Mouse (Mus musculus) c-Kit-negative CD71-positive TER-119-positive erythroid progenitor cells, embryonic 14.5 days (primary cell): ENCODE results near the gene Gm20696.

Experiments used
- DNase-seq: peaks from one replicate; pipeline ENCODE4 v3.0.0-alpha.2; 2013; ENCODE audit warnings: low read depth, low spot score

The Gm20696 gene

DNA sequence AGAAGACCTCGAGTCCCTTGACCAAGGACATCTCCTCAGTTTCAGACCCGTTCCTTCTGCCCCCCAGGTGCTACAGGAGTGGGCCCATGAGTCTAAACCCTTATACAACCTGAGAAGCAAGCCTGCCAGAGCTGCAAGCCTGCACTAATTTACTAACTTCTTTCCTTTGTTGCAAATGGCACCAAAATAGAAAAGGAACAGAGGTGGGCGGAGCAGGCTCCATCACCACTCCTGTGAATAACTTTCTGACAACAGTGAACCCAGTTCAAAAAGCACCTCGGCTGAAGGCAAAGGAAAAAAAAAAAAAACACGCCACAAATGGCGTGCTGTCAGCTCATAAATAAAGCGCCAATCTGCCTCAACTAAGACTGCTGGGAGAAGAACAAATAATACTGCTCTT lies 225.5 kb downstream of the Gm20696 start:
- no peak for DNase-seq

DNA sequence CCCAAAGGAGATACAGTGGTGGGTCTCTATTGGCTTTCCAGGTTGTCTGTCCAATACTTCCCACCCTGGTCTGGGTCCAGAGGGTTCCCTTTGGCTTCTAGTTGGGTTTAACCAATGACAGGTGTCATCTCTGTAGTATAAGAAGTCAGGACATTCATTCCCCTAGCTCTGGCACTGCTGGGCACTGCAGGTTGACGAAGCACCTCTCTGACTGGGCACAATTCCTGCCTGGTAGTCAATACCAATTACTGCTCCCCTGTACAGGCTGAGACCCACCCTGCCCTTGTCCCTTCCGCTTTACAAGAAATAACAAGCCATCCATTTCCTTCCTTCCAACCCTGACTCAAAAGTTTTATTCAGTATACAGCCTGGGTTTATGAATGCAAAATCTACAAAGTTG lies 226.0 kb downstream of the Gm20696 start:
- no peak for DNase-seq

DNA sequence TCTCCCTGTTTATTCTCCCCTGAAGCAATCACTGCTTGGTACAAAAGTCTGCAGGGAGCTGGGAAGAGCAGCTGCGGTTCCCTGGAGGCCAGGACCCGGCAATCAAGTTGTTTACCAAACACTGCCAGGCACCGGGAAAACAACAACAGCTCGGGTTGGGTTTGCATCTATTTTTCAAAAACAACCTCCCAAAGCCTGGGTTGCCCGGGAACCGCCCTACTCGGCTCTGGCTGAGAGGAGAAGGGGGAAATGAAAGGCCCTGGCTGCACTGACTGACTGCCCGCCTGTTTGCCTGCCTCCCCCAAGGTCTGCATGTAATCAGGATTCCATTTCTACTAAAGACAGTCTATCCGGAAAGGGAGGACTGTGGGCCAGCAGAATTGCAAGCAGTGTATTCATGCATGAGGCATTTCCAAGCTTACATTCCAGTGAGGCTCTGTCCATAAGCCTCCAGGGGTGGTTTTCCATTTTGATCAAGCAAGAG lies 226.7 kb downstream of the Gm20696 start:
- DNase-seq = no peak

DNA sequence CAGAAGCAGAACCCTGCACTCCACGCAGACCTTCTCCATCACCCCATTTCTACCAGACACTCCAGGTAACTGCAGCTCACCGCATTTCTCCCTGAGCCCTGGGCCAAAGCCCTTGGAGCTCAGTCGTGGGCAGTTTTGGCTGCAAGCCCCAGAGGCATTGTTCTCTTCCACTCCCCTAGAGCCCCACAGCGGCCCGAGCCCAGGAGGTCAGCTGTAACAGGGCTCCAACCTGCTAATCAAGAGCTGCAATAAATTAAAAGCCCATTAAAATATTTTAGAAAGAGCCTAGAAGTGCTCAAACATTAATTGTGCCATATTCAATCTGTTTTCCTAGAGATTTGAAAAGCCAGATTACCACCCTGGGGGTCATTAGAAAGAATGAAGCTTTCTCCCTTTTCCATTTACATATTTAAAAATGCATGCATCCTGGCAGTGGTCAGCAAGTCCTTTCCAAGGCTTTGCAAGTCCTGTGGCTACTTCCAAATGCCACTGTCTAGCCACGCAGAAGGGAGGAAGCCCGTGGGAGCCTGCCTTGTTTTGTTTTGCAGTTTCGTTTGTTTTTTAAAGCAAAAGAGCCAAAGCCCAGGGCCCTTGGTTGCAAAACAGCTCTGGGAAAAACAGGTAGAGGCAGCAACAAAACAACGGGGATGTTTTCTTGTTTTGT lies 227.3 kb downstream of the Gm20696 start:
- no peak for DNase-seq

DNA sequence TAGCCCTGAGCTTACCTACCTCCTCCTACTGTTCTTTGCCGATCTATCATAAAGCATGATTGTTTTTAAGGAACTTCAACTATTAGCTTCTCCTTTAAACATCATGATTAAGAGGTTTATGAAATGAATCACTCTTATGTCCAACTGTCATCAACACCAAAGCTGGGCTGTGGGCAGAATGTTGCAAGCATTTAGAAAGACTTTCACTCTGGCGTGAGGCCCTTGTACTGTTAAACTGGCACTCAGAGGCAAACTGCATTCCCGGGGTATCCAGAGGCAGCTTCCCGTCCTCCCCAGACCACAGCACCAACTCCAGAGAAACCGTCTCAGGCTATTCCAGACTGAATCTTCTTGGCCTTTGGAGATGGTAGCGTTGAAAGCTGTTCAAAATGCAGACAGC lies 230.2 kb downstream of the Gm20696 start:
- no peak for DNase-seq

DNA sequence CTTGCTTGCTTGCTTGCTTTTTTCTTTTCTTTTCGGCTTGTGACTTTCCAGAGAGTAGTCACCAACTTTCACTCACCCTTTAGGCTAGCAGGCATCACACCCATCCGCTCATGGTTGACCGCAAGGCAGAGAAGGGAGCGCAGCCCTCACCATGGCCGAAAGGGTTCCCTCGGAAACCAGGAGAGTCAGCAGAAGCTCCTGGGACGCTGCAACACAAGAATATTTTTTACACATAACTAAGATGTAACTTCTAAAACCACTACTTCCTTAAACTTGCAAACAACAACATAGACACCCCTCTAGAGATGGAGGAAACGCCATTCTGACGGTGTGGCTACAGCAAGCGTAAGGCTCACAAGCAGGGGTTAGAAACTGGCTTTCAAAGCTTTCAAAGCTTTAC lies 231.5 kb downstream of the Gm20696 start:
- no peak for DNase-seq

DNA sequence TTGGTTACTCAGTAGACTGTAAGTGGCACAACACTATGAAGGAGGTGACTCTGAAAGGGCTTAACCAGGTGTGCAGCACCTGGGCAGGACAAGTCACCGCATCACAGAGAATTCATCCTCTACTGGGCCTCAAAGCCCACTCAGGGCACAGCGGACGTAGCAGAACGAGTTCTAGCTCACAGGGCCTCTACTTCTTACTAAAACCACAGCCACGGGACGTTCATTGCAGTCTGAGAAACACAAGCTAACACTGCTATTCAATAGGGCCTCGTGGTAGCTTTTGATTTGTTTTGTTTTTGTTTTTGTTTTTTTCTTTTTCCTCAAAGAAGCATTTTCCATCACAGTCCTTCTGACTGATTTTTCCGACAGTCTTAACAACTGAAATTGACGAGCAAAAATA lies 233.6 kb downstream of the Gm20696 start:
- no peak for DNase-seq

DNA sequence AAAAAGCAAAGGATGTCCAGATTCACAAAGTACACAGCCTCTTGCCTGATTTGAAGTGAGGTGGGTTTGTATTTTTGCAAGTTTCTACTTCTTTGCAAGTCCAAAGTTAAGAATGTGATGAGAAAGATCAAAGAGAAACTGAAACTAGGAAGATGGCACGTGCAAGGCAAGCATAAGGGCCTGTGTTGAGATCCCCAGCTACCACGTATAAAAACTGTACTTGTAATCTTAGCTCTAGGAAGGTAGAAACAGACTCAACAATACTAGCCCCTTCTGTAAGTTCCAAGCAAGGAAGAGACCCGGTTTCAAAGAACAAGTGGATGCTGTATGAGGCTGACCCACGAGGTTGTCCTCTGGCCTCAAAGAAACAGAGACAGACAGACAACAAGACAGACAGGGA lies 234.7 kb downstream of the Gm20696 start:
- DNase-seq = no peak

DNA sequence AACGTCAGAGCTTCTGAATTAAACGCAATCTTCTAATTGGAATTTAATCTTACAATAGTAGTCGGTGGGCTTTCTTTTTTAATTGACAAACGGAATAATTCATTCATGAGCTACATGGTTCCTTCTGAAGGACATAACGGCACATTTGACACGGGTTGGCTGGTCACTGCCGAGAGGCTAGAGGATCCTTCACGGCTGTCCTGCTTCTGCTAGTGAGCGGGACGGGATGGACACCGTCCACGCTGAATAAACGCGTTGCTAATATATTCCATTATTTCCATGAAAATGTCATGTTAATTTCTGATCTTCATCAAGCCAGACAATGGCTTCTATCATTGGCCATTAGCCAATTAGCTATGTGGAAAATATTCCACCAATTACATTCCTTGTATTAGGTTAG lies 236.0 kb downstream of the Gm20696 start:
- no peak for DNase-seq

DNA sequence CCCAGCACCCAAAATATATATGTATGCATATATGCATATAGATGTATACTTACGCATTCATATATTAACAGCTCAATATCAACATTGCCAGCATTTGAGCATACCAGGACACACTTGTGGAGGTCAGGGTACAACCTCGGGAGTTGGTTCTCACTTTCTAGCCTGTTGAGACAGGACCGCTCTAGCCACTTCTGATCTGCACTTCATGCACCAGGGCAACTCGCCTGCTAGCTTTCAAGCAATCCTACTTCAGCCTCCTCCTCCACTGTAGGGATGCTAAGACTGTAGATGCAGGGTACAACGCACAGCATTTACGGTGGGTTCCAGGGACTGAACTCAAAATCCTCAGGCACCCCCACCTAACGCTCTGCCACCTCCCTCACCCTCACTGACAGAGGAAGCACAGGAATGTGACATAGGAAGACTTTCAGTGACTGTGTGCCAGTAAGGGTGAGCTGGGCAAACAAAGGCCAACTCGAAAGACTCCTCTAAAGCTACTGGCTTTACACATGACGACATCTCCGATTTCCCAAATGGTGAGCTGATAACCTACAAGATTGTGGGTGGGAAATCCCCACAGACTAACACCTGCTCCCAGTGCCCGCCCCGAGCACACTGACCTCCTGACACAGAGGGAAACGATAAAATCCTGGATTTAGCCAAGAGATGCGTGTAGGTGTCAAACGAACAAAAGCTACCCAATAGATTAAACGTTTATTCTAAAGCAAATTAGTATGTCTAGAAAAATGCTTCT lies 237.0 kb downstream of the Gm20696 start:
- no peak for DNase-seq

DNA sequence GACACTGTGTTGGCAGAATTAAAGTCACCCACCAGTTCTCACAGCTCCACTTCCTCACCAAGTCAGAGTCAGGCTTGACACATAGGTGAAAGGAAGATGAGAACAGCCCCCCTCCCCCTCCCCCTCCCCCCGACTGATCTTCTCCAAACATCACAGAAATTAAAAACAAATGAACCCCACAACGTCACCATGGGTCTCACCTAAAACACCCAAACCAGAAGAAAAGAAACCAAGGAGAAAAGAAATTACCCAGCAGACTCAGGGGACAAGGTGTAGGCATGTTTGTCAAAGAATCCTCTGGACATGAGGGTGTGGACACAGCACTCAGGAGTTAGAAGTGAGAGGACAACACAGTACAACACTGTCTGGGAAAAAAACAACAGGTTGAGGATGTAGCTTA lies 237.6 kb downstream of the Gm20696 start:
- no peak for DNase-seq

DNA sequence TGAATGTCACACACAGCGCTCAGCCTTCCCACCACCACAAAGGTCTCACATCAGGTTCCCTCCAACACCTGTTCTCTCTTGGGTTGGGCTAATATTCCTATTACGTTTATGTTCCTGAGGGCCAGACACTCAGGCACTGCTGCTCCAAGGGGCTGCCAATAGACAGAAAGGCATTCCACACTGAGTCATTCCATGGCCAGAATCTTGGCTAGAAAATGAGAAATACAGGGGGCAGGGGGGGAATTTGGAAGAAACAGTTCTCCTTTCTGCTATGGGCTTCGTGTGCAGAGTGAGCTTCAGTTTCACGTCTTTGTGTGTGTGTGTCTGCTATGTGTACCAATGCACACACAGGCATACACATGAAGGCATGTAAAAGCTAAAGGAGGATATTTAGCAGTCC lies 239.3 kb downstream of the Gm20696 start:
- DNase-seq = no peak

DNA sequence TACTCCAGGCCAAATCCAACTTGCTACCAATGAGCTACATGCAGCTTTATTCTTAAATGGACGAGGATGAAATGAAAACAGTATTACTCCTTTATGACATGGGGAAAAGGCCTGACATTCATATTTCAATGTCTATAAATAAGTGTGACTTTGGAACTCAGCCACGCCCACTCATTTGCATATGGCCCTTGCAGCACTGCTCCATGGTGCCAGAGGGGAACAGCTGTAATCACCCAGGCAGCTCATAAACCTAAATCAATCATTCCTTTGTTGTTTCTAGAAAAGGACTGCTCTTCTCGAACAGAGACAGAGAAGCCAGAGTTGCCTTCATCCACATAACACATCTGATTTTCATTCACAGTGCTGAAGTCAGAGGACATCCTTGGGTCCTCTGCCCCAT lies 241.6 kb downstream of the Gm20696 start:
- DNase-seq = no peak

DNA sequence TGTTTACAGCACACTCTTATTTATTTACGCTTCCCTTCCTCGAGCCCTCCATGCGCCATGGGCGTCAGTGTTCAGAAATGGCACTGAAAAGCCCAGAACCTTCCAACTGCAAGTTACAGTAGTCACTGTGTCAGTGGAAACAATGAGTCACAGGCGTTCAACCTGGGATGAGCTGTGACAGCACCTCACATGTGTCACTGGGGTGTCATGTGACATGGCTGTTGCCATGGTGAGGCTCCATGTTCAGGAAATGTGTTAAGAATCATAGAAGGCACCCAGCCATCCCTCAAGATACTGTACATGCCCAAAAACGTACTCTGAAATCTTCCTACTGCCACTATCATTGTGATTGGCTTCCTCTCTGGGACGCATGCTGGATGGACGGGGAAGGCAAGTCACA lies 245.9 kb downstream of the Gm20696 start:
- no peak for DNase-seq

DNA sequence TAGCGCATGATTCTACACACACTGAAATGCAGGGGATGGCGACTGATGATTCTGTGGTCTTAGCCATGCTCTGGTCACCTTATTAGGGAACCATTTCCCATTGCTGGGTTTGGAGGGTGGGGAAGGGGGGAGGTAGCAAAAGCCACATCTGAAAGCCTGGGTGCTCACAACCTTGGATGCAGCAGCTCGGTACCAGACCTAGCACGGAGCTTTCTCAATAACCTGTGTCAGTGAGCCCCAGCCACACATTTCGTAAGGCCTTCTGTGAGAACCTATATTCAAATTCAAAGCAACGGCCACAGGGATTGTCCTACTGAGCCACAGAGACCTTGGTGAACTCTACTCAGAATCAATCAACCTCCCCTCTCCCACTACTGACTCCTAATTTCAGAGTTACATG lies 254.0 kb downstream of the Gm20696 start:
- DNase-seq = no peak

DNA sequence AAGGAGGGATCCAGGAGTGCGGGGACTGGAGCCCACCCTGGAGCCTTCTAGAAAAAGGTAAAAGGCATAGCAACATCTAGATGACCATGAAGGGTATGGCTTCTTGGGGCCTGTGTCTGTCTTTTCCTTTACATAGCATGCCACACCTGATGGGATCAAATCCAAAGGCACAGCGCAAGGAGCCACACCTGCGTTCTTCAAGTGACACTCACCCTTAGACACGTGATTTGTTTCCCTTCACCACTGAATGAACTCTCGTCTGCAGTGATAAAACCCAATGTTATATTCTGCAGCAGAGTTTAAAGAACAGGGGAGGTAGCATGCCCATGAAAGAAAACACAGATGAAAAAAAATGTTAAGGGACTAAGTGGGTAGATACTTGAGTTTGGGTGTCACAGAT lies 257.0 kb downstream of the Gm20696 start:
- no peak for DNase-seq

DNA sequence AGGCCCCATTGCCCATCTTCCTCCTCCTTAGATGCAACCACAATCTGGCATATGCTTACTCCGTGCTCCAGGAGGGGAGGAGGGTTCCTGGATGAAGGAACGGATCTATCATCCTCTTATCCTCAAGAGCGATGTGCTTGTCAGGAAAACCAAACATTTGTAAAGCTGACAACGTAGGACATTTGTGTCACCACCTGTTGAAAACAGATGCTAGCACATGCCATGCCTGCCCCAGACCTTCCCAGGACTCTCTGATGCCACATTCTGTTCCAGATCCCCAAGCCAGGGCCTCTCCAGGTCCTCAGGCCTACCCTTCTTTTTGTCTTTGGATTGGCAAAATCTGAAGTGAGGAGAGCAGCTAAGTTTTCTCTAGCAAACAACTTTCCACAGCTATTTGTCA lies 257.7 kb downstream of the Gm20696 start:
- DNase-seq = no peak

DNA sequence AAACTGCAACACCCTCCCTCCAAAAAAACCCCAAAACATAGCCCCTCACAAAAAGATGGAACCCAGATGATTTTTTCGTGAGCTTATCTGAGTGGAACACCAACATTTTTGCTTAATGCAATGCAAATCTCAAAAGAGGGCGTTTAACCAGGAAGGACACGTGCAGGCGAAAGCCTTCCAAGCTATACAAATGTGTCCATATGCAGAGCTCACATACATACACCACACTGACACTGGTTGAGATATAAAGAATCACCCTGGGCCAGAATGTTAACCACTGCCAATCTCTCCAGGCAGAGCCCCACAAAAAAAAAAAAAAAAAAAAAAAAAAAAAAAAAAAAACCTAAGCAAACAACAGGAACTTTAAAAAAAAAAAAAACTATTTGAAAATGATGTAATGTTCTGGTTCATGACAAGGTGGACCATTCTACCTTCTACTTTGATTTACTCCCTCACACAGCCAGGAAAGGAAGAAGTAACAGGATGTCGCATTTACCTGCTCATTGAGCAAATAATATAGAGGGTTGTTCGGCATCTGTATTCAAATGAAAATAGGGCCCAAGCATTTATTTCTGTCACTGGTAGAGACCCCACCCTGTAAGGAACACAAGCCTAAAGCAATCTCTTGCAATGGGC lies 262.7 kb downstream of the Gm20696 start:
- no peak for DNase-seq

DNA sequence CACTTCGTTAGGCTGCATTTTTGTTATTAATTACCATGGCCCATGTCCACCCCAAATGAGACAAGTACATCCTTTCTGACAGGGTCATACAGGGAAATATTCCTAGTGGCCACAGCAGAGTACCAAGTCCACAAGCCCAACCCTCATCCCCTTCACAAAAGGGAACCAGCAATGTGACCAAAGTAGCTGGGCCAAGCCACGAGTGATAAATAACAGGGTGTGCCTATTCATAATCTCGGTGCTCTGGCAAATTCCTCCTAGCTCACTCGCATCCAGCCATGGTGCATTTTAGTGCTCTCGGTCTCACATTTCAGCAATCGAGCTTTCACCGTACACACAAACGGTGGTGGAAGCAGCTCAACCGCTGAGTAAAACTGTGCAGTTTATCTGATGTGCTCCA lies 263.7 kb downstream of the Gm20696 start:
- no peak for DNase-seq

DNA sequence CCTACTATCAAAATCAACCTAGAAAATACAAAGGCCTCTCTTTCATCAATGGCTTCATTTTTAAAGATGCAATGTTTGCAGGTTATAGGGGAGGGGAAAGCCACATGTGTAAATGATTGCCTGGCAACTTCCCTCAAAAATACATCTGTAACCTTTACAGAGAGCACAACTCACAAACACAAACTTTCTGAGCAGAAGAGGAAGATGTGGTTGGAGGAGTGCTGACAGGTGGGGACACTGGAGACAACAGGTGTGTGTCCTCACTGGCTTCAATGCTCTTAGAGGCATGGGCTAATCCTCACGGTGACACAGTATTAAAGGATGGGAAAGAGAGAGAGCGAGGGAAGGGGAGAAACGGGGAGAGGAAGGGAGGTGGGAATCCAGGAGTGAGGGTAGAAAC lies 264.2 kb downstream of the Gm20696 start:
- DNase-seq = no peak

DNA sequence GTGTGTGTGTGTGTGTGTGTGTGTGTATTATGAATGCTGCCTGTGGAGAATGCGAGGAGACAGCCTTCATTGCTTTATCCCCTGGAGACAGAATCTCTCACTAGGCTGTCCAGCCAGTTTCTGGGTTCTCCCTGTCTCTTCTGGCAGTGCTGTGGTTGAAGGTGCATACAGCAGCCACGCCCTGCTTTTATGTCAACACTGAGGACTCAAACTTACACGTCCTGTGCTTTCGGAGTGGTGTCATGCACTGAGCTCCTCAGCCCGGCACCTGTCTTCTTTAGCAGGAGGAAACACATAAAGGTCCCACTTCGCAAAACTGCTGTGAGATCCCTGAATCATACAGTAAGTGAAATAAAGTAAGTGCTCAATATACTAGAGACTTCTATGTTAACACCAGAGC lies 264.8 kb downstream of the Gm20696 start:
- no peak for DNase-seq

DNA sequence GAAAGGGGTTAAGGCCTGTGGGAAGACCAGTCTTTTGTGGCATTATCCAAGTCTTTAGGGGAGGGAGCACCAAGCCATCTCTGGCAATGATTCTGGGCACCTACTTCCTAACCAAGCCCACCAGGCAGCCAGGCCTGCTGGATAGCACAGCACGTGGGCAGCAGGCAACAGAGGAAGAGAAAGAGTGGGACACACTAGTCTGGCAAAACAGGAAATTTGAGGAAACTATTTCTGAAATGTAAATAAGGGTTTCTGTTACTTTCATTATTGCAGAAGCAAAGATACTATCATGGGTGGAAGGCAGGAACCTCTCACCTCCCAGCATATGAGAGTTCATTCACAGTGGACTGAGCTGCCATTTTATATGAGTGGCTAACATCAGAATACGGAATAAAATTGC lies 265.4 kb downstream of the Gm20696 start:
- DNase-seq = no peak

DNA sequence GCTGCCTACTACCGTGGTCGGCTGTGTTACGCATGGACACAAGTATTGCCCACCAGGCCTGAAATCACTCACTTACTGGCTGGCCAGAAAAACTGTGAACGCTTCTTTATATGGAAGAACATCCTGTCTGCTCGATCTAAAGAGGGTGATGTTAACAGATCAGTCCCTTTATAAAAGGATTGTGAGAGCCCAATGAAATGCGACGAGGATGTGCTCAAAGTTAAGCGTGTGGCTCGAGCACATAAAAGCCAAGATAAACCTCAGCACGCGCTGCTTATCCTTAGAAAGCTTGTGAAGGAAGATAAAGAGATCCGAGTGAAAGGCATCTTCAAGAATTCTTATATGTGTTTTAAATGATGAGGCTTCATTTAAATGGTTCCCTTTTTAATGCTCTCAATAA lies 270.9 kb downstream of the Gm20696 start:
- DNase-seq = no peak
